Mouse (Mus musculus): ENCODE measurements around the gene Krt15.

- TF ChIP-seq CTCF (IDR thresholded peaks at IDR 0.05; ENCODE audit: control insufficient read depth, insufficient read depth, low read length) (no peak), POLR2A (IDR thresholded peaks at IDR 0.05; ENCODE audit: borderline replicate concordance, control insufficient read depth, low read depth, low read length) (no peak)
Measured at GRCm38 (mm10) chr11:100168071-100168470, 32.3 kb upstream of the Krt15 start.
